Mouse (Mus musculus): ENCODE data around the gene Alms1. TPM values are rescaled to one million over a fixed set of nuclear protein-coding genes. Genes with fewer than 3 reads are reported as not detected.
"Not testable (repeated sequence)": the region's sequence is repeated elsewhere in the genome, so short reads cannot be mapped to it uniquely, and the experiment has no call there.

Gene Alms1
- polyA plus RNA-seq, 1 experiment, result 30.3 TPM

DNA sequence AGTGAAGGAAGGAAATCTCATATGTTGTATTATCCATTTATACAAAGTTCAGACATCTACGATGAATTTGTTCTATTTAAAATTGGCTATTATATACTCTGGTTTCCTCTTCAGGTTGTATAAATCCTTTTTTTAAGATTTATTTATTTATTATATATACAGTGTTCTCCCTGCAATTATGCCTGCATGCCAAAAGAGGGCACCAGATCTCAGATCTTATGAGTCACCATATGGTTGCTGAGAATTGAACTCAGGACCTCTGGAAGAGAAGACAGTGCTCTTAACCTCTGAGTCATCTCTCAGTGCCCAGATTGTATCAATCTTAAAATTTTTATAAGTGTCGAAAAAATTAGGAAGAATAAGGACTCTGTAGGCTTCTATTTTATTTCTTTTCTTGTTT is 65.9 kb downstream of the Alms1 start:
- no peak for TF ChIP-seq POLR2A (IDR thresholded peaks at IDR 0.05; ENCODE audit: insufficient read depth, low read depth, low read length)
- no peak for TF ChIP-seq CTCF (IDR thresholded peaks at IDR 0.05; ENCODE audit: insufficient read depth, low read depth, low read length)
- H3K27ac ChIP-seq (ENCODE audit: insufficient read depth, low read depth, low read length), result no peak overlapping the region
- no peak overlapping the region for H3K4me3 ChIP-seq (ENCODE audit: insufficient read depth, low read depth, low read length)
- no peaks in the 10 kb centered on the region for H3K4me1 ChIP-seq (ENCODE audit: control insufficient read depth, insufficient read depth, low read length)
- 96% methylated on average over 2 of the region's 2 CpGs for WGBS

GRCm38 (mm10) chr6:85701943-85702342 is 114.6 kb downstream of the Alms1 start:
- H3K4me1 ChIP-seq (ENCODE audit: control insufficient read depth, insufficient read depth, low read length); H3K4me3 ChIP-seq (ENCODE audit: insufficient read depth, low read depth, low read length); H3K27ac ChIP-seq (ENCODE audit: insufficient read depth, low read depth, low read length): not testable (repeated sequence)
- 49% methylated on average over 2 of the region's 4 CpGs for WGBS

GRCm38 (mm10) chr6:85709206-85709605 is 121.9 kb downstream of the Alms1 start:
- H3K4me3 ChIP-seq (ENCODE audit: insufficient read depth, low read depth, low read length); H3K4me1 ChIP-seq (ENCODE audit: control insufficient read depth, insufficient read depth, low read length); H3K27ac ChIP-seq (ENCODE audit: insufficient read depth, low read depth, low read length): not testable (repeated sequence)
- WGBS, result 84% methylated on average over 5 of the region's 5 CpGs

DNA sequence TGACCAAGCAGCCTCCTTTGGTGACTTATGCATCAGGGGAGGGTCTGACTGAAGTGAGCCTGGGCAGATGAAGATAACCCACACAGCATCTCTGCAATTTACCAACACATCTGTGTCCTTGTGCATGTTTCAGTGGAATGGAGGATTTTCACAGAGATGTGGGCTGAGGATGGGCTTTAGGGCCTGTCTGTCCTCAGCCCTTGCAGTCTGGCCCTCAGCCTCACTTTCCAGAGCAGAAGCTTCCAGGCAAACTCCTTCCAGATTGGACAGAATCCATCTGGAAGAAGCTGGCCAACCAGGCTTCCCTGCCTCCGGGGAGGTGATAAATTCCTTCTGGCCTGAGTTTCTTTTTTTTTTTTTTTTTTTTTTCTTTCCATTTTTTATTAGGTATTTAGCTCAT is 122.3 kb downstream of the Alms1 start:
- H3K4me1 ChIP-seq (ENCODE audit: control insufficient read depth, insufficient read depth, low read length); H3K27ac ChIP-seq (ENCODE audit: insufficient read depth, low read depth, low read length); H3K4me3 ChIP-seq (ENCODE audit: insufficient read depth, low read depth, low read length): not testable (repeated sequence)
- 25% methylated on average over 1 of the region's 1 CpGs for WGBS

- H3K27ac ChIP-seq (ENCODE audit: insufficient read depth, low read depth, low read length); H3K4me1 ChIP-seq (ENCODE audit: control insufficient read depth, insufficient read depth, low read length); H3K4me3 ChIP-seq (ENCODE audit: insufficient read depth, low read depth, low read length): not testable (repeated sequence)
- 77% methylated on average over 10 of the region's 10 CpGs for WGBS
These were observed 125.8 kb downstream of the Alms1 start, which contains the start of gene Nat8f7 for GRCm38 (mm10) chr6:85713105-85713504. TSS of gene Nat8f7 (minus strand) at chr6:85713205.

Other genes starting within 250 kb of the Alms1 start
- gene Rab11fip5, start 212.9 kb upstream of the Alms1 start, polyA plus RNA-seq (2012; ENCODE audit: insufficient read depth, insufficient read length, low replicate concordance, missing spikeins), result not detected in 2 replicates
- not detected in 2 replicates for gene Noto, start 163.6 kb upstream of the Alms1 start, polyA plus RNA-seq (2012; ENCODE audit: insufficient read depth, insufficient read length, low replicate concordance, missing spikeins)
- not detected in 2 replicates for gene Smyd5, start 155.5 kb upstream of the Alms1 start, polyA plus RNA-seq (2012; ENCODE audit: insufficient read depth, insufficient read length, low replicate concordance, missing spikeins)
- gene Cct7, start 136.0 kb upstream of the Alms1 start, polyA plus RNA-seq (2012; ENCODE audit: insufficient read depth, insufficient read length, low replicate concordance, missing spikeins), result not detected in 2 replicates
- gene Pradc1, start 135.6 kb upstream of the Alms1 start, polyA plus RNA-seq (2012; ENCODE audit: insufficient read depth, insufficient read length, low replicate concordance, missing spikeins), result not detected in 2 replicates
- gene Fbxo41, start 84.5 kb upstream of the Alms1 start, polyA plus RNA-seq (2012; ENCODE audit: insufficient read depth, insufficient read length, low replicate concordance, missing spikeins), result not detected in 2 replicates
- gene Egr4, start 73.9 kb upstream of the Alms1 start, polyA plus RNA-seq (2012; ENCODE audit: insufficient read depth, insufficient read length, low replicate concordance, missing spikeins), result not detected in 2 replicates
- gene Nat8f7, start 125.7 kb downstream of the Alms1 start, polyA plus RNA-seq (2012; ENCODE audit: insufficient read depth, insufficient read length, low replicate concordance, missing spikeins), result not detected in 2 replicates
- gene Nat8f3, start 178.2 kb downstream of the Alms1 start, polyA plus RNA-seq (2012; ENCODE audit: insufficient read depth, insufficient read length, low replicate concordance, missing spikeins), result not detected in 2 replicates
- gene Nat8f6, start 233.4 kb downstream of the Alms1 start, polyA plus RNA-seq (2012; ENCODE audit: insufficient read depth, insufficient read length, low replicate concordance, missing spikeins), result not detected in 2 replicates
- gene Nat8f5, start 233.4 kb downstream of the Alms1 start, polyA plus RNA-seq (2012; ENCODE audit: insufficient read depth, insufficient read length, low replicate concordance, missing spikeins), result not detected in 2 replicates
- gene Nat8, start 244.6 kb downstream of the Alms1 start, polyA plus RNA-seq (2012; ENCODE audit: insufficient read depth, insufficient read length, low replicate concordance, missing spikeins), result not detected in 2 replicates